Mouse (Mus musculus) liver, adult 2 months (tissue): ENCODE results near the gene Bco1.

Experiments
- CTCF ChIP-seq: fragments of 200-500 bp; IDR thresholded peaks from 2 replicates; pipeline ENCODE4 v1.5.1; 2011; ENCODE audit warnings: low read depth, low read length, control low read depth
- POLR2A ChIP-seq: fragments of 200-500 bp; IDR thresholded peaks from 2 replicates; pipeline ENCODE4 v1.6.1; 2011; ENCODE audit warnings: low read length, control low read depth; ENCODE audit not compliant: insufficient read depth; ENCODE audit errors: extremely low read depth

- TF ChIP-seq POLR2A (no peak), CTCF (no peak)
Measured at GRCm38 (mm10) chr8:117171826-117172225, 76.2 kb downstream of the Bco1 start.
